Mouse (Mus musculus) right cerebral cortex, adult 18-20 months (tissue): ENCODE data around the gene Slc7a15.
"Not testable (repeated sequence)": the region's sequence is repeated elsewhere in the genome, so short reads cannot be mapped to it uniquely, and the experiment has no call there.

Experiments
- DNase-seq: peaks from one replicate; pipeline ENCODE4 v3.0.0; 2022; ENCODE audit warnings: mixed read lengths

The Slc7a15 gene

DNA sequence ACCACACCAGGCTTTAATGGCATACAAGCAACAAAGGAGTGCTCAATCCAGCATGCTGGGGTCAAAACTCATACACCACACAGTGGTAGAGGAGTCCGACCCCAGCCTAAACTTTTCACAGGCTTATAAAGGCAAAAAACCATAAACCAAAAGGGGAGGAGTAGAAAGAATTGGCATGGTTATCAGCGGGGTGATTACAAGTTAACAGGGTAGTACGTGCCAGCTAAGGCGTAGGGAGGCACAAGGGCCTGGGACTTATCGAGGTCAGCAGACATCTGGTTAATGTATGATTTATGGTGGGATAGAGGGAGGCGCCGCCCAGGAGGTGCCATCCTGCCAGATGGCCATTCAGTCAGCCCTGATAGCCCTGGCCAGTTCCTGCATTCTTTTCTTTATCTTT, at the start of gene Slc7a15:
Slc7a15 (minus strand) TSS at position 101 of the 400 bp plus-strand sequence.
- DNase-seq, result not testable (repeated sequence)

DNA sequence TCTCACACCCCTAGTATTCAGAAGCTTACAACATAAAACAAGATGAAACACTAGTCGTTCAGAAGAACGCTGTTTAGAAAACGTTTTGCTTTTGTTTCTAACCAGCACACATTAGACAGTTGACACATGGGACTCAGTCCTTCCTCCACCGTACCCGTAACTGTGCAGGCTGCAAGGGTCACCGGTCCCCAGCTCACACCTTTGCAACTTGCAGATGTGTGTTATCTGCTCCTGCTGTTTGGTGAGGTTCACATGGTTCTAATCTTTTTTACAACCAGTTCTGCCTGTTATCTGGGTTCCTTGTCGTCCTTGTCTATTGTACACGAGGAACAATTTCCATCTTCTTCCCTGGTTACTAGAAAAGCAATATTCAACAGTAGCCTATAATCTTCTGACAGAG, 49.3 kb upstream of the Slc7a15 start:
- DNase-seq, result not testable (repeated sequence)

DNA sequence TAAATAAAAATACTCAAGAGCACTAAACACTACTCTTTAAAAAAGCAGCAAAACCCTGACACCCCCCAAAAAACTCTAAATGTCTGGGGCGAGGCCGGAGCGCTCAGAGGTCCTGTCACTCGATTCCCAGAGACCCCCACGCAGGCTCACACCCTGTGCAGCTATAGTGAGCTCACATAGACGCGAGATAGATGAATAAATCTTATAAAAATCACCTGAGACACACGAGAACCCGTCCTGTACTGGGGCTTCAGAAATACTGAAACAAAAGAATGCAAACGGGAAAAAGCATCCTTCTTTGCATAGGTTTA, 42.5 kb upstream of the Slc7a15 start:
- no peak for DNase-seq

DNA sequence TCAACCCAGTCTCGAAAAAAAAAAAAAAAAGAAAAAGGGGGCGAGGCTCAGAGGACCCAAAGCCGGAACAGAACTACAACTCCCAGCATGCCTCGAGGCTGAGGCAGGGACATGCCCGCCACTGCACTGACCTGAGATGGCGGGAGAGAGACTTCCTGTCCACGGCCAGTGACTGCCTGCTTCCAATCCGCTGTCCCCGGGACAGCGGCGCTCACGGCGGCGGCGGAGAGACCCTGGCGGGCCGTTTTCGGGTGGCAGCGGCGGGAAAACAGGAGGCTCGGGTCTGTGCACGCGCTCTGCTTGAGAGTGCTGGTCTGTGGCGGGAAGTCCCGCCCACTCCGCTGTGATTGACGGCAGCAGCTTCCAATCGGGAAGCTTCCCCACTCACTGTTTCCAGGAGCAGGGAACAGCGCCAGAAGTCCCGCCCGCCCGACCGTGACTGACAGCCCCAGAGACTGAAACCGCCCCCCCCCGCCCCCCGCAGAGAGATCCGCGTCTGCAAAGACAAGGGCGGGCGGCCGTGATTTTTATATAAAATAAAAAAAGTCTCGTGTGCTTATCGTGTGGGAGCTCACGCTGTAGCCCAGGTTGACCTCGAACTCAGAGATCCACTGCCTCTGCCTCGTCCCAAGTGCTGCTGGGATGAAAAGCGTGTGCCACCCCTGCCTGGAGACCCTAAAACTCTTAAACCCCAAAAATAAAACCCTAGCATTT, 42.0 kb upstream of the Slc7a15 start:
- DNase-seq, result peak; percentile 99

DNA sequence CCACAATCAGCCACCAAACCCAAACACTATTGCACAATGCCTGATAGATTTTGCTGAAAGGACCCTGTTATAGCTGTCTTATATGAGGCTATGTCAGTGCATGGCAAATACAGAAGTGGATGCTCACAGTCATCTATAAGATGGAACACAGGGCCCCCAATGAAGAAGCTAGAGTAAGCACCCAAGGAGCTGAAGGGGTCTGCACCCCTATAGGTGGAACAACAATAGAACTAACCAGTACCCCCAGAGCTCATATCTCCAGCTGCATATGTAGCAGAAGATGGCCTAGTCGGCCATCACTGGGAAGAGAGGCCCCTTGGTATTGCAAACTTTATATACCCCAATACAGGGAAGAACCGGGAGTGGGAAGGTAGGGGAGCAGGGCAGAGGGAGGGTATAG, 41.3 kb upstream of the Slc7a15 start:
- DNase-seq, result not testable (repeated sequence)

DNA sequence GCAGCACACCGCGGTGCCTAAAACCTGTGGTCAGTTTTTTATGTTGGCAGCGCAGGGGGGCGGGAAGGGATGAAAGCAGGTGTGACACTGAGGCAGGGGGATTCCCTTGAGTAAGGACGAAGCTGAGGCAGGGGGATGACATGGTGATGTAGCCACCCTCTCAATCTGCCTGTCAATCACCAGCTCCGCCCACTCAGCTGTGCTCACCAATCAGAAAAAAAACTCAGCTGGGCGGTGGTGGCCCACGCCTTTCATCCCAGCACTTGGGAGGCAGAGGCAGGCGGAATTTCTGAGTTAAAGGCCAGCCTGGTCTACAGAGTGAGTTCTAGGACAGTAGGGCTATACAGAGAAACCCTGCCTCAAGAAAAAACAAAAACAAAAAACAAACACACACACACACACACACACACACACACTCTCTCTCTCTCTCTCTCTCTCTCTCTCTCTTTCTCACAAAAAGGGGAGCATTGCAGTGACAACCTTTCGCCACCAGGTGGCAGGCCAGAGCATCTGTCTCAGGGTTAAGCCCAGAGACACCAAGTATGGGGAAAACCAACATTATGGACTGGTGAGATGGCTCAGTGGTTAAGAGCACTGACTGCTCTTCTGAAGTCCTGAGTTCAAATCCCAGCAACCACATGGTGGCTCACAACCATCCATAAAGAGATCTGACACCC, 39.7 kb upstream of the Slc7a15 start:
- DNase-seq, result peak; percentile 64

DNA sequence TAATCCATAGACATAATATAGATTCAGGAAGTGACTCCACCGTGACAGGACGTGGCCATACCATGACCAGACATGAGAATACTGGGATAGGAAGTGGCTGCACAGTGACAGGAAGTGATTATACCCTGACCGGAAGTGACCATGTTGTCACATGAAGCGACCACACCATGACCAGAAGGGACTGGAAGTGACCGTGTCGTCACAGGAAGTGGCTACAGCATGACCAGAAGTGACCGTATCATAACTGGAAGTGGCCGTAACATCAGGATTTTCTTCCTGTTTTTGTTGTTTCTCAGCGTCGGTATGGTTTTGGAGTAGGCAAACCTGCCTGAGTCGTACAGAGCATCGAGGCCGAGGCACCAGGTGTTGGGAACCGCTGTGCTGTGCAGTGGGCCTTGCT, 38.1 kb upstream of the Slc7a15 start:
- DNase-seq, result no peak

DNA sequence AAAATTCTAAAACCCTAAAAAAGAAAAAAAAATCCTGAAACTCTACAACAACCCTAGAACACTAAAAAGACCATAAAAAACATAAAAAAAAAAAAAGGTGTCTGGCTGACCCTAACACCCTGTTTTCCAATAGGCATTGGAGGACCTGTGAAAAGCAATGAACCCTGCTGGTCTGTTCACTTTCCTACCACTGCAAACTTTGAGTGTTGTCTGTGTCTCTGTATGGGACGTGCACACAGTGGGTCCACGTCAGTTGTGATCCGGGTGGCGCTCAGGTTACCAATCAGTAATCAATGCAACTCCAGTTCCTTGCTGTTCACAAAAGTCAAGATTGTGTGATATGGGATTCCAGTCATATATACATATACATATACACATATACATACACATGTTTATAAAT, 36.7 kb upstream of the Slc7a15 start:
- DNase-seq, result no peak

DNA sequence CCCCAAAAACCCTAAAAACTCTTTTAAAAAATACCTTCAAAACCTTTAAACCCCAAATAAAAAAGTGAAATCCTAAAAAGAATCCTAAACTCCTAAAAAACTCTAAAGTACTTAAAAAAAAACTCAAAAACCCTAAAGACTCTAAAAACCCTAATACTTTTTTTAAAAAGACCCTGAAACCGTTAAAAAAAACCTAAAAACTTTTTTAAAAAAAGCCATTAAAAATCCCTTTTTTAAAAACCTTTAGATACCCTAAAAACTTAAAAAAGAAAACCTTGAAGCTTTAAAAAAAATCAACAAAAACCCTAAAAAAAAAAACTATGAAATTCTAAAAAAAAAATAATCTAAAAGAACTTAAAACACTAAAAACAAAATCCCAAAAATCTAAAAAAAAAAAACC, 35.4 kb upstream of the Slc7a15 start:
- DNase-seq, result no peak

DNA sequence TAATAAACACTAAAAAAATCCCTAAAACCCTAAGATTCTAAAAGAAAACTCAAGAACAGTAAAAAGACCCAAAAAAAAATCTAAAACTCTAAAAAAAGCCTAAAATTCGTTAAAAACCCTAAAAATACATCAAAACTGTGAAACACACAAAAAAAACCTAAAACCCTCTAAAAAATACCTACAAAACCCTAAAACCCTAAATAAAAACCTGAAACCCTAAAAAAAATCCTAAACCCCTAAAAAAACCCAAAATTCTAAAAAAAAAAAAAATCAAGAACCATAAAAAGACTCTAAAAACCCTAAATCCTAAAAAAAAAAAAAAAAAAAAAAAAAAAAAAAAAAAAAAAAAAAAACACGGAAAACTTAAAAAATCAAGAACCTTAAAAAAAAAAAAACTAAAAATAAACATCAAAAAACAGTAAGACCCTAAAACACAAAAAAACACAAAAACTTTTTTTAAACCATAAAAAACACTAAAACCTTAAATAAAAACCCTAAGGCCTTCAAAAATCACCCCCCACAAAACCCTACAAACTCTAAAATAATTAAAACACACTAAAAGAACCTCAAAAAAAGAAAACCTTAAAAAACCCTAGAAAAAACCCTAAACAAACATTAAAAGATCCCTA, 34.0 kb upstream of the Slc7a15 start:
- no peak for DNase-seq

DNA sequence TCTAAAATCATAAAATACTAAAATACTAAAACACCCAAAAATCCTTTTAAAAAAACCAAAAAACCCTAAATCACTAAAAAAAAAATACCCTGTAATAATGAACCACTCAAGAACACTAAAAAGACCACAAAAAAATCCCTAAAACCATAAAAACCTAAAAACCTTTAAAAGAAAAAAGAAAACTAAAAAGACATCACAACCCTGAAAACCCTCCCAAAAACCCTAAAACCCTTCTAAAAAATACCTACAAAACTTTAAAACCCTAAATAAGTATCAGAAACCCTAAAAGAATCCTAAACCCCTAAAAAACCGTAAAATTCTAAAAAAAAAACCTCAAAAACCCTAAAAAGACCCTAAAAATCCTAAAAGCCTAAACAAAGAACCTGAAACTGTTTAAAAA, 32.8 kb upstream of the Slc7a15 start:
- DNase-seq, result no peak

DNA sequence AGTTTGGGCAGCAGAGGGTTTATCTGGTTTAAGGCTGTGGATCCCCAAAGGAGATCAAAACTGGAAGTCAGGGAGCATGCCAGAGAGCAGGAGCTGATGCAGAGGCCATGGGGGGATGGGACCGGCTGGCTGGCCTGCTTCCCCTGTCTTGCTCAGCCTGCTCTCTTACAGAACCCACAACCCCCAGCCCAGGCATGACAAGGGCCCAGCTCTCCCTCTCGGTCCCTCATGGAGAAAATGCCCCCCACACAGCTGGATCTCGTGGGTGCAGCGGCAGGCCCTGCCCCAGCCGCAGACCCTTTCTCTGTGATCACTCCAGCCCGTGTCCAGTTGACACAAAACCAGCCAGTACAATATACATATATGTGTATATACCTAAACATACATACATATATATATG, 30.7 kb upstream of the Slc7a15 start:
- no peak for DNase-seq

DNA sequence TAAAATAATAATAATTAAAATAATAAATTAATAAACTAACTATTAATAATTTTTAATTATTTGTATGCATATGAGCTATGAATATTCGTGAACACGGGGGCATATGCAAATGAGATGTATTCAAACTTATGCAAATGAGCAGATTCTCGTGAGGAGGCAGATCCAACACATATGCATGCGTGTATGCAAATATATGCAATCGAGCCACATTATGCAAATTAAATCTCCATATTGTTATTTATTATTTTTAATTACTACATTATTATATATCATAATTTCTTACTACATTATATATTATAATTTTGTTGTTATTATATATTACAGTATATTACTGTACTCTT, 21.8 kb upstream of the Slc7a15 start:
- no peak for DNase-seq

DNA sequence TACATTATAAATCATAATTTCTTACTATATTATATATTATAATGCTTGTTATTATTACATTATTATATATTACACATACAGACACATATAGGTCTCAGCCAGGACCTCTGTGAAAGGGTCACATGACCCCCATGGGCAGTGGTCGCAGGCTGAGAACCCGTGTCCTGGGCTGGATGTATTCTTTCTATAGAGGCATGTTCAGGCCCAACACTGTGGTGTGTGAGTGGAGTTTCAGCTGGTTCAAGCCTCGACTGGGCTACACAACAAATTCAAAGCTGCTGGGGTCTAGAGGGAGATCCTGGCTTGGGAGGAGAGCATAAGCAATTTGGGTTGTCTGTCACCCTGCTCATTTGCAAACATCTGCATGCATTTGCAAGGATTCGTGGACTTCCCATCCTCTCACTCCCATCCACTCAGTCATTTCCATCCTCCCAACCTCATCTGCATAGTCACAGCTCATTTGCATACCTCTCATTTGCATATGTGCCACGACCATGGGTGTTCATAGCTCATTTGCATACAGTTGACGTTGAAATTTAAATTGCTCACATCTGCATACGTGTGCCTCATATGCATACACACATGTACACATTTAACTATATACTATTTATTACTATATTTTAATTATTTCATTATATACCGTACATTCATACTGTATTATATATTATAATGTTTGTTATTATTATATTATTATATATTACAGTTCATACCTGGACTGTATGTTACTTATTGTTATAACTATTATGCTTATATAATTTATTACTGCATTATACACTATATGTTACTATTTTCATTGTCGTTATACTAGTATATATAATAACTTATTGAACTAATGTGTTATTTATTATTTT, 21.2 kb upstream of the Slc7a15 start:
- no peak for DNase-seq

DNA sequence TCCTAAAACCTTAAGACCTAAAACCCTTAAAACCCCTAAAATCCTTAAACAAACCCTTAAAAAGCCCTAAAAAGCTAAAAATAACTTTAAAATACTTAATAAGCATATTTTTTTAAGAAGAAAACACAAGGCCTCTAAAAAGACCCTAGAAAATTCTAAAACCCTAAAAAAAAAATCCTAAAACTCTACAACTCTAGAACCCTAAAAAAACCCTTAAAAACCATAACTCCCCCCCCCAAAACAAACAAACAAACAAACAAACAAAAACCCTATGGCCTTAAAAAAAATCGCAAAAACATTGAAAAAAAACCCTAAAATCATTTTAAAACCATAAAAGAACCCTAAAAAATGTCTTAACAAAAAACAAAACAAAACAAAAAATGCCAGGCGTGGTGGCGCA, 19.4 kb upstream of the Slc7a15 start:
- no peak for DNase-seq

DNA sequence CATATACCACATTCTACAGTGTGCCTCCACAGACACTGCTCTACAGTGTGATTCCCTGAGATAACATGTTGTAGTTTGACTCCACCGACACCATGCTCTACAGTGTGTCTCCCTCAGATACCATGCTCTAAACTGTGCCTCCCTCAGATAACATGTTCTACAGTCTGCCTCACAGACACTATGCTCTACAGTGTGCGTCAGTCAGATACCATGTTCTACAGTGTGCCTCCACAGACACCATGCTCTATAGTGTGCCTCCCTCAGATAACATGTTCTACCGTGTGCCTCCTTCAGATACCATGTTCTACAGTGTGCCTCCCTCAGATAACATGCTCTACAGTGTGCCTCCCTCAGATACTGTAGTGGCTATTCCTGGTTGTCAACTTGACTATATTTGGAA, 10.2 kb upstream of the Slc7a15 start:
- no peak for DNase-seq

DNA sequence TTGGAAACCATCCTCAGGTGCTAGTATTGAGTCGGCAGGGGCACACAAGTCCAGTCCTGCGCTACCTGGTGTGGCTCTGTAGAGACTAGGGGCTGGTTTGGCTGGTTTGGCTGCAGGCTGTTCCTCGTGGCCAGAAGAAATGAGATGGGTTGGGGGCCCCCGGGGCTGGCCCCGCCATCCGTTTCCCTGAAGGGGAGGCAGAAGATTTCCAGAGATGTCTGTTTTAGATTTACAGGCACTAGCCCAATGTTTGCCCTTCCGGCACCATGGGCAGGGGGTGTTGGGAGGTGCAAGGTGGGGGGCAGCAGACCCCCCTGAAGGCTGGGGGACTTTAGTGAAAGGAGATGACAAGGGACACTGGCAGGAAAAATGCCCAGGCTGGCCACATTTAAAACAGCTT, 3.3 kb downstream of the Slc7a15 start:
- DNase-seq, result no peak

DNA sequence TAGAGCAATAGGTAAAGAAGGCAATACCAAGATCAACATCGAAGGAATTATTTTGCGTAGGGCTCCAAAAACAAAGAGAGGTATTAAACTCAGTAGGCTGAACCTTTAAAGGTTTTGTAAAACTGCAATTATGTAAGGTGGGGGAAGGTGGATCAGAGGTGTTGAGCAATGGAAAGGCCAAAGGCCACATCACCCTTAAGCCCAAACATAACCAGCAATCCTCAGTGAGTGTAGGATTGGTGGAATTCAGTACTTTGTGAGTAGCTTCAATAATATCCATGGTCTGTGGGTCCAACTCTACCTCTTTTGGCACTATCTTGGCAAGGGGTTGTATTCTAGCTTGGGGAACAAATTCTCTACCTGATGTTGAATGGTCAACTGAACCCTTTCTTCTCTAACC, 7.5 kb downstream of the Slc7a15 start:
- not testable (repeated sequence) for DNase-seq

DNA sequence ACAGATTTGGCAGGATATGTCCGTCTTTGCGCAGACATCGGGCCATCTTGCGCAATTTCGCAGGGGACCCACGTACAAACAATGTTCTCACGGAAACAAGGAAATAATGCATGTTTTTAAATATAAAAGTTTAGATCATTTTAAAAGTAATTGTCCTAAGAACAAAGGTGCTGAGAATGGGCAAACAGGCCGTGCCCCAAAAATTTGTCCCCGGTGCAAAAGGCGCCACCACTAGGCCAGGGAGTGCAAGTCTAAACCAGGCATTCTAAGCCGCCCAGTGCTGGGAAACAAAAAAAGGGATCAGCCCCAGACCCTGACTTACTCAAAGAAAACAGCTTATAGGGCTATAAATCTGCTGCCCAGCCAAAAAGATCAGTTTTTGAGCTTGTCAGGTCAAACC, 25.5 kb downstream of the Slc7a15 start:
- no peak for DNase-seq

DNA sequence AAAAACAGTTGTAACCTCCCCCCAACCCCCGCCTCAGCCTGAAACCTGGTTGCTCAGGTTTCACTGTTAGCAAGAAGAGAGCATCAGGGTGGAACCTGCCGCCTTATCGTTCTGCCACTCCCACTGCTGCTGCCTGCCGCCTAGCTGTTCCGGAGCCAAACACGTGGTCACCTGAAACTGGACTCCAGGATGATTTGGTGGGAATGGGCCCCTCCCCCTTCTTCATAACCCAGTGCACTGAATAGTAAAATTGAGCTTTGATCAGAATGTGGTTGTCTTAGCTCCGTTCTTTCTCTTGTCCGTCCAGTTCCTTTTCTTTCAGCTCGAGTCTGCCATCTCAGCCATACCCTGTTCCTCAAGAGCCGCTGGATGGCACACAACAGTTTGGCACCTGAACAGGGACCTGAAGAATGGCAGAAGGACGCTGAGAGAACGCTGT, 26.9 kb downstream of the Slc7a15 start:
- not testable (repeated sequence) for DNase-seq

DNA sequence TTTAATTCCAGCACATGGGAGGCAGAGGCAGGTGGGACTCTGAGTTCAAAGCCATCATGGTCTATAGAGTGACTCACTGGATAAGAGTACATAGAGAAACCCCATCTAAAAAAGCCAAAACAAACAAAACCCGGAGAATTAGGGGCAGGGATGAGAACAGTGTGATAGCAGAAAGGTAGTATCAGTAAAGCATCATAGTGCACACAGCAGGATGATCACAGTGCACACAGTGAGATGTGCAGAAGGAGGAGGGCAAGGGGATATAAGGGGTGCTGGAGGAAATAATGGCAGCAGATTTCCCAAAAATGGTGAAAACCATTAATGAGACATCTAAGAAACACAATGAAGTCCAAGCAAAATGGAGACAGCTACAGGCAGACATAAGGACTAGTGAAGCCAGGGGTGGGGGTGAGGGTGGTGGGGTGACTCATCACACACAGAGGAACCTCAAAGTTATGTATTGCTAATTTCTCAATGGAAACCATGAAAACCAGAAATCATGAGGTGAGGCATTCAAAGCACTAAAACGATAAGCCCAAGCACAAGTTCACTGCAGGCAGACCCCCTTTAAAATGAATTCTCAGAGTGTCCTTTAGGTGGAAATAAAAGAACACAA, 27.5 kb downstream of the Slc7a15 start:
- not testable (repeated sequence) for DNase-seq

DNA sequence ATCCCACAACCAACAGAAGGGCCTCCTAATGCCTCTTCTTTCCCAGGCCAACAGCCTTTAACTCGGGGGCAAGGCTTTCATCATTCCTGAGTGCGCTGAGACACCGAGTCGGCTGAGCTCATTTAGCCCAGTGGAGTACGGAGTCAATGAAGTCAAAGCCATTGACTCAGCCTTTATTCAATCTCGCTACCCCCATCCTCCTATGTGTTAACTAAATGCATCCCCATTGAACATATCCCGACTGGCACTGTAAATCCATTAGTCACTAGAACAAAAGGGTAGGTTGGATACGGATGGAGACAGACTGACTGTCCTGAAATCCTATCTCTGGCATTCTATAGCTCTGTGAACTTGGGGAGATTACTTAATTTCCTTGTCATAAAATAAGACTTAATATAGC, 36.7 kb downstream of the Slc7a15 start:
- not testable (repeated sequence) for DNase-seq

DNA sequence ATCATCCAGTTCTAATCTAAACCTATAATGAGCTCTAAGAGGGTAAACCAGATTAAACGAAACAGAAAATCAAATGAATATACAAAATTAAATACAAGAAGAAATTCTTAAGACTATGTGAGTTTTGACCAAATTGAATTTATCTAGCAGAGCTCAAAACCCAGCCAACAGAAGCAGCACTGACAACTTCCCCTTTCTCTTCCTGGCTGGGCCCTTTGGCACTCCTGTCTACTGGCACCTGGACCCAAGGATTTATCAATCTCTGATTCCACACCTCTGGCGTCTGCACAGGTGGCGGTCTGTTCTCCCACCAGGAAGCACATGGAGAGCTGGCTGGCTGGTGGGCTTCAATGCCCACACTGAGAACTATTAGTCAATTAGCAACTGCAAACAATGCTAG, 39.0 kb downstream of the Slc7a15 start:
- DNase-seq, result not testable (repeated sequence)
